Mouse (Mus musculus) cortical plate, adult 2 months (tissue): Measurements from ENCODE around the gene Mgat4b. TPM values are rescaled to one million over a fixed set of nuclear protein-coding genes. Genes with fewer than 3 reads are reported as not detected.

Experiments used
- H3K27ac ChIP-seq: fragments of 200-500 bp; 2 replicates; pipeline ENCODE4 v1.5.1; 2012; ENCODE audit warnings: low read length, control low read depth, inconsistent platforms; ENCODE audit not compliant: insufficient read depth
- H3K4me1 ChIP-seq: fragments of 200-500 bp; 2 replicates; pipeline ENCODE4 v1.6.1; 2011; ENCODE audit warnings: low read length; ENCODE audit not compliant: control insufficient read depth, insufficient read depth
- H3K4me3 ChIP-seq: fragments of 200-500 bp; 2 replicates; pipeline ENCODE4 v1.5.1; 2011; ENCODE audit warnings: mild to moderate bottlenecking, low read length, control low read depth; ENCODE audit not compliant: insufficient read depth
- CTCF ChIP-seq: fragments of 200-500 bp; IDR thresholded peaks from 2 replicates; pipeline ENCODE4 v1.5.1; 2011; ENCODE audit warnings: mild to moderate bottlenecking, control low read depth, low read length; ENCODE audit not compliant: insufficient read depth; ENCODE audit errors: extremely low read depth
- POLR2A ChIP-seq: fragments of 200-500 bp; IDR thresholded peaks from 2 replicates; pipeline ENCODE4 v1.6.1; 2011; ENCODE audit warnings: mild to moderate bottlenecking, low read length, control low read depth; ENCODE audit not compliant: insufficient read depth; ENCODE audit errors: extremely low read depth
- polyA plus RNA-seq: library from polyadenylated mRNA; depleted of rRNA; stranded (reverse); fragments of >200 nt; gene quantifications from 2 replicates; pipeline ENCODE4 v1.2.3, GENCODE M21; 2012

Gene Mgat4b
- polyA plus RNA-seq, 1 experiment: 56.6 TPM

DNA sequence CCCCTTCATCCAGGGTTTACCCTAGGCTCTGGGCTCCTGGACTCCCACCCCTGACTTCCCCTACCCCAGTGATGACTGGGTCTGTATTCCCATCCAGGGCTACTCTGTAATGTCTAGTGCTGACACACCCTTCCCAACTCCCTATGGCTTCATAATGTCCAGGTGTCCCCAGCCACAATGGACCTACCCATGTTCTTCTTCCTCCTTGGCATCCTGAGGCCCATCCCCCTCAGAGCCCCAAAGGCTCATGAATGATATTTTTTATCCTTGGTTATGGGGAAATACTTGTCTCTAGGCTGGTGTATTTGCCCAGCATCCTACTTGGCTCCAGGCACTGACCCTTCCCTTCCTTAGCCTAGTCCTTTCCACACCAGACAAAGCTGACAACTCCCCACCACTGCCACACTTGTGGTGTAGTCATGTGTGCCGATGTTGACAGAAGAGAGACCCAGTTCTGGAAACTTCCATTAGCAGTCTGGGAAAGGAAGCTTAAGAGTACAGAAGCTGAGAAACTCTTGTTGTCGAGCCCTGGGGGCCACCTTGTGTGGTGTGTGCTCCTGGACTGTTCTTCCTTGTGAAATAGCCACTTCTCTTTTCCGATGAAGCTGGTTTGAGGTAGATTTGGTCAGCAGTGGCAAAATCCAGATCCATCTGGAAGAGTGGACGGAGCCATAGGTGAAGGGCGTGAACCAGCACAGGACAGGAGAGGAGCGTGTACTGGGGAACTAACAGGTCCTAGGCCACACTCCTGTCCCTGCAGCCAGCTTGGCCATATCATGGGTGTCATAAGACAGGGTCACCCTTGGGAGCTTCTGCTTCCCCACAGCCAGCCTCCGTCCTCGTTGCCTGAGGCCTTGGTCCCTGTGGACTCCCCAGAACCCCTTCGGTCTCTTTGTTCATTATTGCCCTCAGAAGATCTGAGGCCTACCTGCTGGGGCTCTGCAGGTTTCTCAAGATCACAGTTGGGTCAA lies 28.4 kb downstream of the Mgat4b start:
- TF ChIP-seq POLR2A (no peak), CTCF (no peak)
- Histone ChIP-seq H3K27ac (no peak overlapping the region), H3K4me1 (peaks cover 5% of the 10 kb centered on the region; the same call in 1 of the 2 replicates), H3K4me3 (no peak overlapping the region)

DNA sequence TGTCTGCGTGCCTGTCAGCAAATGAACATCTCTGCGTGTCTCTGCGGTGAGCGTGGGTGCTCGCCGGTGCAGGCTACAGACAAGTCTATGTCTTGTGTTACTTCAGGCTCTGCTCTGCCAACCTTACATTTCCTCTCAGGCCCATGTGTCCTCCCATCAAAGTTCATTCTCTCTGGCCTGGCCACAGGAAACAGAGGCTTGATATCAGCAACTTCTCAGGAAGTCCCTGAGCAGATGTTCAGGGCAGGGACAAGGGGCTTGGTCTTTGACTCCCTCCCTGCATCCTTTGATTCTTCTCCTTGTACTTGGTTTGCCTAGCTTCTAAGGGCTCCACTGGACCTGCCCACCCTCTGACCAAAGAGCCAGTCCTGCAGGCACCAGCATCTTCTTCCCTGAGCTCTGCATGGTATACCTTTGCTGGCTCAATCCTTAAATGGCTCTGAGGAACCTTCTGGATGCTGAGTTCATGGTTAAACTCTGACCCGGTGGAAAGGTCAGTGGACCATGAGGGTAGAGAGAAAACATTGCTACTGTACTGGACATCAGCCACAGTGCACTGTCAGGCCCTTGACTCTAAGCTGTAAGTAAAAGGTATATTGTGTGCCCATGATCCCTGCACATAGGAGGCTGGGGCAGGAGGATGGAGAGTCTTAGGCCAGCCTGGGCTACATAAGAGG lies 29.7 kb downstream of the Mgat4b start:
- H3K27ac ChIP-seq: no peak overlapping the region
- peaks cover 5% of the 10 kb centered on the region; the same call in 1 of the 2 replicates for H3K4me1 ChIP-seq
- no peak for TF ChIP-seq POLR2A
- no peak for TF ChIP-seq CTCF
- H3K4me3 ChIP-seq: no peak overlapping the region

DNA sequence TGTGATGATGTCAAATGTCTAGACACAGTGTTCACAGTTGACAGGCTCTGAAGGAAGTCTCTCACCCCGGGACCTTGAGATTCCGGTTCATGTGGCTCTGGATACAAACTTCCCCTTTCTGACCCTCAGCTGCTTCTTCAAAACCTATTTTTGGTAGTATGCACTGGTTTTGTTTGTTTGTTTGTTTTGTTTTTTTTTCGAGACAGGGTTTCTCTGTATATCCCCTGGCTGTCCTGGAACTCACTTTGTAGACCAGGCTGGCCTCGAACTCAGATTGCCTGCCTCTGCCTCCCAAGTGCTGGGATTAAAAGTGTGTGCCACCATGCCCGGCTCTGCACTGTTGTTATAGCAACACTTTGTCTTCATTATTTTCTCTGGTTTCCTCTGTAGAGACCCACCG lies 33.2 kb downstream of the Mgat4b start:
- Histone ChIP-seq H3K4me1 (no peaks in the 10 kb centered on the region), H3K4me3 (no peak overlapping the region), H3K27ac (no peak overlapping the region; the same call in 1 of the 2 replicates)
- TF ChIP-seq CTCF (no peak), POLR2A (no peak)

DNA sequence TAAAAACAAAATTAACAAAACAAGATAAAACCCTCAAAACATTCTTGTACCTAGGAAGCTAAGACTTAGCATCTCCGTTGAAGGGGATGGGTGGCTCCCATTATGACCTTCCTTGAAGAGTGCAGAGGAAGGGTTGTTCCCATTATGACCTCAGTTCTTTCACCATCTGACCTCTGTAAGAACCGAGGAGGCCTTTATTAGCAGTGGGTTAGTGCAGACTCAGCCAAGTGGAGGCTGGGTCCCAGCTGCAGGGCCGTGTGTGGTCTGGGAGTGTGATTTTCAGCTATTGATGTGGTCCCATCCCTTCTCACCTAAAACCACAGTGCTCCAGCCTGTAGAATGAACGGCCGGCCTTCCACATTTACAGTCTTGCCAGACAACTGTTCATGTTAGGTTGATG lies 34.6 kb downstream of the Mgat4b start:
- TF ChIP-seq CTCF (no peak), POLR2A (no peak)
- Histone ChIP-seq H3K4me3 (no peak overlapping the region), H3K4me1 (no peaks in the 10 kb centered on the region), H3K27ac (no peak overlapping the region)

DNA sequence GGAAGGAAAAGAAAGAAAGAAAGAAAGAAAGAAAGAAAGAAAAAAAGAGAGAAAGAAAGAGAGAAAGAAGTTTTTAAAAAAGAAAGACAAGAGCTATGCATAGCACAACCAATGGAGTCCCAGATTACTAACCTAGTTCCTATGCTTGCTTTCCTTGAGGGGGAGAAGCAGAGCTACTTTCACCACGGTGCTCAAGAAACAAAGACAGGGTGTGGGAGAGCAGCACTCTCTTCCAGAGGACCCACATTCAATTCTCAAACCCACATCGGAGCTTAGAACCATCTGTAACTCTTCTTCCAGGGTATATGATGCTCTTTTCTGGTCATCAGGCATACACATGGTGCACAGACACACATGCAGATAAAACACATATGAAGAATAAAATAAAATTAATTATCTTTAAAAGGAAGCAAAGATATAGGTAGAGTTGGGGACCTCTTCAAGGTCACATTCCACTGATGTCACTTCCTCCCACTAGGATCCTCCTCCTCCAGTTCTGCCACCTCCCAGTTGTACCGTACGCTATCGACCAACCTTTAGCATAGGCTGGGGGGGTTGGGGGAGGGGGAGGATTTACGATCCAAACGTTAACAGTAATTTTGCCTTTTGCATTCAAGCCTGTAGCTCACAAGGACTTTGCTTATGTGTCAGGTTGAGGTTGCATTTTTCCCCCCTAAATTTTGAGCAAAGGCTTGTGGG lies 37.9 kb downstream of the Mgat4b start:
- Histone ChIP-seq H3K4me3 (no peak overlapping the region), H3K27ac (no peak overlapping the region), H3K4me1 (no peaks in the 10 kb centered on the region)
- TF ChIP-seq POLR2A (no peak), CTCF (no peak)

DNA sequence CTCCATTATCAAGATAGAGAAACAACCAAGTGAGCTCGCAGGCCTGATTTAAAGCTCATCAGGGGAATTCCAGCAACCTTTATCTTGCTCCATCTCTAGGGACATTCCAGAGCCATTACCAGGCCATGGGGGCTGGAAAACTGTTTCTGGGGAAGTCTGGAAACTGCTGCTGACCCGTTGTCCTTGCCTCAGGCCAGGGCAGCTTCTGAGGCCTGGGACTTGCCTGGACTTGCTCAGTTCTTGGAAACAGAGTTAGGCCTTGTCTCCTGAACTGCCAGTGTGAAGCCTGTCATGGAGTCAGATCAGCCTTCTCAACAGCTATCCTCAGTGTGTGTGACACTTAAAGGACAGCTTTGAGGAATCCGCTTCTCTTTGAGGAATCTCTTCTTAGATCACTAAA lies 41.5 kb downstream of the Mgat4b start:
- peaks cover 10% of the 10 kb centered on the region for H3K4me1 ChIP-seq
- H3K27ac ChIP-seq: no peak overlapping the region
- no peak for TF ChIP-seq CTCF
- no peak for TF ChIP-seq POLR2A
- H3K4me3 ChIP-seq: no peak overlapping the region

DNA sequence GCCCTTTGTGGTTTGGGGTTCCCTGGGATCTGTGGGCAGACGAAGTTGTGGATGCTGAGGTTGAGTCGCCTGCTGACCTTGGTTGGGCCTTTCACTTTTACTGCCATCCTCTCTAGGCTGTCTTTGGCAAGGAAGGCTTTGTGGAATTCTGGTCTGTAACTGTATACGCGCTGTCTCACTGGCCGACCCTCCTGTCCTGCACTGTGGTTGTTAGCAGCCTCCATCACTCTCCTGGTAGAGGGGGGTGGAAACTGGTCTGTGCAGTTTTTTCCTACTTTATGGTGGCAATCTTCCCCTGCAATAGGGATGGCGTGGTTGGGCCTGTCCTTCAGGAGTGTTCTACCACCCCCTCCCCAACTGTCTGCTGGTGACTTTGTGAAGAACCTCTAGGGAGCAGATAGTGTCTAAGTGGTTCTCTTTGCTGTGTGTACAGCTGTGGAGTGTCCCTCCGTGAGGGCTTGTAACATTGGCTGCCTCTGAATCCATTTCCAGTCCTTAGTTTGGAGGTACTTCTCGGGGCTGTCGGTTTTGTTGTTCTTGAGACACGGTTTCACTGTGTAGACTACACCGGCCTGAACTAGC lies 42.1 kb downstream of the Mgat4b start:
- Histone ChIP-seq H3K27ac (no peak overlapping the region), H3K4me3 (no peak overlapping the region), H3K4me1 (peaks cover 12% of the 10 kb centered on the region)
- TF ChIP-seq CTCF (no peak), POLR2A (no peak)

DNA sequence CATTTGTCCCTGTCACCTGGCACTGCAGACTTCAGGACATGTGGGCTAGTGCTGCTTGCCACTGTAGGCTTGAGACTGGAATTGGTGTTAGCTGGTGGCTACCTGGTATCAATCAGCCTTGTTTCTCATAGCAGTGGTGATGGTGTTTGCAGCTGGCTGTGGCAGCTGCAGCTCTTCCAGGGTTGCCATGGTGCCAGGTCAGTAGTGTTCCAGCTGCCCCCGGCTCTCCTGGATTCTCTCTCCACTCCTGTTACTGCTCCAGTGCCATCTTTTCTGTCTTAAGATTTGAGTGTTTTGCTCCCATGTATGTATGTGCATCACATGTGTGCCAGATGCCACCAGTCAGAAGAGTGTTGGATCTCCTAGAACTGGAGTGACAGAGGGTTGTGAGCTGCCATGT lies 42.7 kb downstream of the Mgat4b start:
- TF ChIP-seq POLR2A (no peak), CTCF (no peak)
- Histone ChIP-seq H3K27ac (no peak overlapping the region), H3K4me3 (no peak overlapping the region)

DNA sequence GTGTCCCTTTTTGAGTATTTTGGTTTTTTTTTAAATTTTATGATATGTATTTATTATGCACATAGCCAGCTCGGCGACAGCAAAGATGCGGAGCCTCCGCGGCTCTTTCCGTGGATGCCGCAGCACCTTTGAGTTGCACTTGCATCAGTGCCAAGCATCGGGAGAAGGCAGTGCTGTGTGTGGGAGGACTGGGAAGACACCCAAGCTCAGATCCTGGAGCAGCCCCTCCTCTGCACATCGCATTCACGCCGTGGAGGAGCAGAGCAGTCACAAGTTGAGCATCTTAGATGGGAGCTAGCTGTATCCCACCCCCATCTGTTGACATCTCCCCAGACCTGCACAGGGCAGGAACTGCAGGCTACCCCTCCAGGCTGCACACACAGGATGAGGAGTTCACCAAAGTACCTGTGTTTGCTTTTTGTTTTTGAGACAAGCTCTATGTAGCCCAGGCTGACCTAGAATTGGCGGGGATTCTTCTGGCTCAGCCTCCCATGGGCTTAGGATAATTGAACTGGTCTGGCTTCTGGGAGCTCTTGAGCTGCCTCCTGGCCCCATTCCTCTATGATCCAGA lies 43.4 kb downstream of the Mgat4b start:
- peaks cover 14% of the 10 kb centered on the region for H3K4me1 ChIP-seq
- peak overlapping the region; percentile 53; the same call in 1 of the 2 replicates for H3K27ac ChIP-seq
- TF ChIP-seq POLR2A (0 out of 2 replicates have a peak, but pooled peaks have one; percentile 44), CTCF (no peak)
- no peak overlapping the region for H3K4me3 ChIP-seq

More for the DNA sequence above, 42.7 kb downstream of the Mgat4b start:
- peaks cover 14% of the 10 kb centered on the region for H3K4me1 ChIP-seq
